Mouse (Mus musculus) myocyte (in vitro differentiated cells): ENCODE results near the gene Olig2. TPM values are rescaled to one million over a fixed set of nuclear protein-coding genes. Genes with fewer than 3 reads are reported as not detected.

Experiments
- H3K27me3 ChIP-seq: one replicate; pipeline ENCODE4 v1.6.1; 2011; ENCODE audit not compliant: control insufficient read depth, insufficient read depth, insufficient read length
- H3K36me3 ChIP-seq: one replicate; pipeline ENCODE4 v1.6.1; 2011; ENCODE audit not compliant: control insufficient read depth, insufficient read depth
- H3K4me2 ChIP-seq: one replicate; pipeline ENCODE4 v1.6.1; 2011; ENCODE audit warnings: low read depth, control low read depth
- H3K4me3 ChIP-seq: one replicate; pipeline ENCODE4 v1.5.1; 2011; ENCODE audit warnings: mild to moderate bottlenecking, control low read depth, moderate library complexity
- H3K79me2 ChIP-seq: one replicate; pipeline ENCODE4 v1.6.1; 2011; ENCODE audit not compliant: control insufficient read depth, insufficient read depth
- H3ac ChIP-seq: one replicate; pipeline ENCODE4 v1.6.1; 2011; ENCODE audit not compliant: control insufficient read depth, insufficient read length
- CEBPB ChIP-seq: IDR thresholded peaks from 2 replicates; pipeline ENCODE4 v1.6.1; 2011; ENCODE audit warnings: mild to moderate bottlenecking, moderate library complexity; ENCODE audit not compliant: poor library complexity, insufficient read depth, severe bottlenecking
- E2F4 ChIP-seq: IDR thresholded peaks from one replicate; pipeline ENCODE4 v1.6.1; 2011; ENCODE audit warnings: mild to moderate bottlenecking, control low read depth, moderate library complexity; ENCODE audit not compliant: insufficient read depth
- MAX ChIP-seq: IDR thresholded peaks from one replicate; pipeline ENCODE4 v1.6.1; 2011; ENCODE audit warnings: low read depth, mild to moderate bottlenecking, control low read depth
- MYOD1 ChIP-seq, 3 experiments: IDR thresholded peaks; one replicate each; pipeline ENCODE4 v1.6.1; 2011; ENCODE audit warnings: control low read depth in 2 of 3, low read depth in 2 of 3, mild to moderate bottlenecking in 2 of 3, moderate library complexity in 1 of 3; ENCODE audit not compliant: insufficient read length in 2 of 3, control insufficient read depth in 1 of 3
- MYOG ChIP-seq, 3 experiments: IDR thresholded peaks; one replicate each; pipeline ENCODE4 v1.6.1; 2011; ENCODE audit warnings: control low read depth in 2 of 3, low read depth in 2 of 3, mild to moderate bottlenecking in 2 of 3; ENCODE audit not compliant: insufficient read length in 2 of 3, control insufficient read depth in 1 of 3, insufficient read depth in 1 of 3
- POLR2A ChIP-seq: IDR thresholded peaks from one replicate; pipeline ENCODE4 v1.6.1; 2011; ENCODE audit warnings: low read depth, mild to moderate bottlenecking, control low read depth, moderate library complexity; ENCODE audit not compliant: insufficient read length
- POLR2AphosphoS2 ChIP-seq: IDR thresholded peaks from one replicate; pipeline ENCODE4 v1.6.1; 2011; ENCODE audit warnings: low read depth, control low read depth; ENCODE audit not compliant: insufficient read length
- REST ChIP-seq: IDR thresholded peaks from one replicate; pipeline ENCODE4 v1.6.1; 2011; ENCODE audit warnings: mild to moderate bottlenecking, control low read depth, moderate library complexity; ENCODE audit not compliant: insufficient read depth, insufficient read length
- SRF ChIP-seq: IDR thresholded peaks from one replicate; pipeline ENCODE4 v1.6.1; 2011; ENCODE audit warnings: low read depth; ENCODE audit not compliant: control insufficient read depth, insufficient read length
- TCF12 ChIP-seq: IDR thresholded peaks from one replicate; pipeline ENCODE4 v1.6.1; 2011; ENCODE audit warnings: mild to moderate bottlenecking, control low read depth; ENCODE audit not compliant: poor library complexity, insufficient read depth, severe bottlenecking
- TCF3 ChIP-seq: IDR thresholded peaks from one replicate; pipeline ENCODE4 v1.6.1; 2011; ENCODE audit warnings: low read depth, control low read depth; ENCODE audit not compliant: insufficient read length
- USF1 ChIP-seq: IDR thresholded peaks from one replicate; pipeline ENCODE4 v1.6.1; 2011; ENCODE audit warnings: low read depth, mild to moderate bottlenecking, control low read depth, moderate library complexity
- polyA plus RNA-seq: library from polyadenylated mRNA; unstranded; fragments of >200 nt; fragmentation: generic; extraction: Trizol; gene quantifications from one replicate; pipeline ENCODE4 v1.2.1, GENCODE M21; 2012; ENCODE audit warnings: missing spikeins

Gene Olig2
- polyA plus RNA-seq, 1 experiment = not detected

GRCm38 (mm10) chr16:91229072-91229348 is 3.8 kb downstream of the Olig2 start:
- no peaks in the 10 kb centered on the region for H3K36me3 ChIP-seq
- H3K4me2 ChIP-seq = no peak overlapping the region
- no peaks in the 10 kb centered on the region for H3K79me2 ChIP-seq
- no peak overlapping the region for H3ac ChIP-seq
- TF ChIP-seq SRF (no peak), TCF12 (no peak), MAX (no peak), POLR2AphosphoS2 (no peak), MYOD1 (IDR thresholded peaks at IDR 0.05; ENCODE audit: control insufficient read depth in 1 of 3, insufficient read length in 2 of 3, low read depth in 2 of 3) (no peak)
- peaks cover 93% of the 10 kb centered on the region for H3K27me3 ChIP-seq
- H3K4me3 ChIP-seq = no peak overlapping the region

- Histone ChIP-seq H3K4me2 (no peak overlapping the region), H3K79me2 (no peaks in the 10 kb centered on the region), H3K36me3 (no peaks in the 10 kb centered on the region), H3K27me3 (peaks cover 93% of the 10 kb centered on the region), H3ac (no peak overlapping the region), H3K4me3 (no peak overlapping the region)
- TF ChIP-seq POLR2A = no peak
- TF ChIP-seq MYOG (IDR thresholded peaks at IDR 0.05; ENCODE audit: control insufficient read depth in 1 of 3, insufficient read depth in 1 of 3, insufficient read length in 2 of 3, low read depth in 2 of 3) = no peak
- no peak for TF ChIP-seq TCF12
- TF ChIP-seq USF1 = no peak
- TF ChIP-seq POLR2AphosphoS2 = no peak
- TF ChIP-seq MYOD1 (IDR thresholded peaks at IDR 0.05; ENCODE audit: control insufficient read depth in 1 of 3, insufficient read length in 2 of 3, low read depth in 2 of 3) = no peak
- TF ChIP-seq TCF3 = no peak
- no peak for TF ChIP-seq REST
- no peak for TF ChIP-seq CEBPB
These were observed 4.4 kb downstream of the Olig2 start for GRCm38 (mm10) chr16:91229643-91230042.

- H3K79me2 ChIP-seq = no peaks in the 10 kb centered on the region
- H3K27me3 ChIP-seq = peaks cover 86% of the 10 kb centered on the region
- no peak overlapping the region for H3ac ChIP-seq
- TF ChIP-seq POLR2A (no peak), MYOG (IDR thresholded peaks at IDR 0.05; ENCODE audit: control insufficient read depth in 1 of 3, insufficient read depth in 1 of 3, insufficient read length in 2 of 3, low read depth in 2 of 3) (no peak), REST (no peak), CEBPB (no peak)
- H3K4me3 ChIP-seq = no peak overlapping the region
- no peak overlapping the region for H3K4me2 ChIP-seq
- no peaks in the 10 kb centered on the region for H3K36me3 ChIP-seq
These were observed 6.7 kb downstream of the Olig2 start for GRCm38 (mm10) chr16:91231781-91232469.

DNA sequence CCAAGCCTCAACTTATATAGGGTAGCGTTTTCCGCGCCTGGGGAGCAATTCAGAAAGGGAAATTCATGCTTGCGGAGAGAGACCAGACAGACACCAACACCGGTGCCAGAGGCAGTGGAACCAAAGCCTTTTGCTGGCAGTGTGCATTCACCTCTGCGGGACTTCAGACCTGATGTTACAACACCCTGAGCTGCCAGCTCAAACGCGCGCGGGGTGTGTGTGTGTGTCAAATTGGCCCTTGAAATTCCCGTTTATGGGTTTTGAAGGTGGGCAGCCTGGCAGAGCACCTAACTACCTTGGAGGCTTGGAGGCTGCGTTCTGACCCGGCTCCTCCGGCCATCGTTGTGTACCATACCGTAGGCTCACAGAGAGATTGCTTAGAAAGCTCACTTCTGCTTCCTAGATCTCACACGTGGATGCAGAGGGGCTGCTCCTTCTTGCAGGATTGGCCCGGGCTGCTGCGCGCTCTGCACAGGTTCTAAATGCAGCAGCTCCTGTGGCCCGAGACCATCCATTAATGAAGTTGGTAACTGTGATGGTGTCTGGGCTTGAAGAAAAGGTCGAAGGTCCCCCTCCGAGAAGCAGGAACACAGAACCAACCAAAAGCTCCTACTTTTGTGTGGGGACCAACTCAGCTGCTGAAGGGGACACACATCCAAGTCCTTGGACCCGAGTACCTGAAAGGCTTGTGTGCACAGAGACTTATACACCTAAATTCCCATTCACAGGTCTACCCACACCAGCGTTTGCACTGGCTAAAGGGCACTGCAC is 7.4 kb downstream of the Olig2 start:
- Histone ChIP-seq H3K4me2 (no peak overlapping the region), H3K27me3 (peaks cover 85% of the 10 kb centered on the region), H3K4me3 (no peak overlapping the region), H3ac (no peak overlapping the region), H3K79me2 (no peaks in the 10 kb centered on the region), H3K36me3 (no peaks in the 10 kb centered on the region)
- TF ChIP-seq REST (no peak), SRF (no peak), TCF12 (no peak), MAX (no peak), TCF3 (no peak), CEBPB (no peak), USF1 (no peak), E2F4 (no peak), POLR2A (no peak)

DNA sequence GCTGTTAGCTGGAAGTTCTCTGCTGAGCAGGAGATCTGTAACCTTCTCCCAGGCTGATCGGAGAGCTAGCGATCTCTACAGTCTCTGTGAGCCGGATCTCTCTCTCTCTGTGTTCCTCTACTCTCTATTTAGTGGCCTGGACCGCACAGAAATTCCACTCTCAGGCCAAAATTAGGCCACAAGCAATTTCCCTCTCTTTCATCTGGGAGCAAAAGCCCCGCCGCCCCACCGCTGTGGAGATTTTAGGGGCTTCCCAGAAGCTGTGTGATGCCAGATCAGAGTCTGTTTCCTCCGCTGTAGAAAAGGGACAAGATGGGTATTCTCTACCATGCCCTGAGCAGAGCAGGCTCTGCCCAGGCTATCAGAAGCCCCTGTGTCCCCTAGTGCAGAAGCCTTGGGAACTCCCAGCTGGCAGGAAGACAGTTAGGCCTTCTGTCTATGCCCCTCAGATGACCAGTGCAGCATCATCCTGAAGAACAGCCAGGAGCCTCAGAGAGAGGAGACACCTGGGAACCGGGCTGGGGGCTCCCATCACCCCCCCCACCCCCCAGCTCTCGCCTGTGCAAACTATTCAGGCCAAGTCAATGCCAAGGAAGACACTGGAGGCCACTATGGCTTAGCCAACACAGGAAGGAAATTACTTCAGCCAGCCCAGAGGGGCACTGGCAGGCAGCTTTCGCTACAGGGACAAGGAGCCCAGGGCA is 8.1 kb downstream of the Olig2 start:
- Histone ChIP-seq H3K79me2 (no peaks in the 10 kb centered on the region), H3K27me3 (peaks cover 82% of the 10 kb centered on the region), H3K4me2 (no peak overlapping the region), H3K4me3 (no peak overlapping the region), H3K36me3 (no peaks in the 10 kb centered on the region), H3ac (no peak overlapping the region)
- TF ChIP-seq TCF3 = no peak
- no peak for TF ChIP-seq POLR2AphosphoS2
- no peak for TF ChIP-seq E2F4
- no peak for TF ChIP-seq MYOD1 (IDR thresholded peaks at IDR 0.05; ENCODE audit: control insufficient read depth in 1 of 3, insufficient read length in 2 of 3, low read depth in 2 of 3)
- TF ChIP-seq POLR2A = no peak
- TF ChIP-seq SRF = no peak
- no peak for TF ChIP-seq CEBPB
